Mouse (Mus musculus) bone marrow macrophage, adult 2 months (primary cell): ENCODE results near the gene Dagla.

ENCODE experiments used
- CTCF ChIP-seq: IDR thresholded peaks from 2 replicates; pipeline ENCODE4 v1.5.1; 2012; ENCODE audit warnings: low read depth, mild to moderate bottlenecking, low read length, moderate library complexity
- POLR2A ChIP-seq: IDR thresholded peaks from 2 replicates; pipeline ENCODE4 v1.6.1; 2012; ENCODE audit warnings: mild to moderate bottlenecking, low read depth, low read length, borderline replicate concordance

- TF ChIP-seq CTCF (no peak), POLR2A (no peak)
Measured at GRCm38 (mm10) chr19:10312072-10312471, 7.4 kb upstream of the Dagla start.
